Mouse (Mus musculus) liver, adult 2 months (tissue): ENCODE measurements around the gene Spag17. TPM values are rescaled to one million over a fixed set of nuclear protein-coding genes. Genes with fewer than 3 reads are reported as not detected.

Experiments used
- DNase-seq: peaks from one replicate; pipeline ENCODE4 v3.0.0-alpha.2; 2011; ENCODE audit warnings: low read depth, low spot score; ENCODE audit errors: extremely low read depth
- H3K27ac ChIP-seq: fragments of 200-500 bp; replicated peaks from 2 replicates; pipeline ENCODE4 v1.5.1; 2012; ENCODE audit warnings: low read depth, mild to moderate bottlenecking, control low read depth, inconsistent platforms, low read length; ENCODE audit not compliant: insufficient read depth
- H3K27me3 ChIP-seq: fragments of 200-500 bp; 2 replicates; pipeline ENCODE4 v1.6.1; 2012; ENCODE audit warnings: mild to moderate bottlenecking, moderate library complexity, low read length, inconsistent platforms; ENCODE audit not compliant: control insufficient read depth, insufficient read depth
- H3K36me3 ChIP-seq: fragments of 200-500 bp; 2 replicates; pipeline ENCODE4 v1.6.1; 2012; ENCODE audit warnings: low read length, inconsistent platforms; ENCODE audit not compliant: control insufficient read depth, insufficient read depth
- H3K4me1 ChIP-seq: fragments of 200-500 bp; 2 replicates; pipeline ENCODE4 v1.6.1; 2011; ENCODE audit warnings: low read length; ENCODE audit not compliant: control insufficient read depth, insufficient read depth
- H3K4me3 ChIP-seq: fragments of 200-500 bp; 2 replicates; pipeline ENCODE4 v1.5.1; 2011; ENCODE audit warnings: low read depth, mild to moderate bottlenecking, control low read depth, low read length, moderate library complexity; ENCODE audit not compliant: insufficient read depth
- H3K79me2 ChIP-seq: fragments of 200-500 bp; 2 replicates; pipeline ENCODE4 v1.6.1; 2012; ENCODE audit warnings: inconsistent platforms, mild to moderate bottlenecking, low read length, moderate library complexity; ENCODE audit not compliant: control insufficient read depth, insufficient read depth
- H3K9ac ChIP-seq: fragments of 200-500 bp; 2 replicates; pipeline ENCODE4 v1.6.1; 2012; ENCODE audit warnings: low read depth, mild to moderate bottlenecking, control low read depth, inconsistent platforms, low read length
- CTCF ChIP-seq: fragments of 200-500 bp; IDR thresholded peaks from 2 replicates; pipeline ENCODE4 v1.5.1; 2011; ENCODE audit warnings: low read depth, low read length, control low read depth
- POLR2A ChIP-seq: fragments of 200-500 bp; IDR thresholded peaks from 2 replicates; pipeline ENCODE4 v1.6.1; 2011; ENCODE audit warnings: low read length, control low read depth; ENCODE audit not compliant: insufficient read depth; ENCODE audit errors: extremely low read depth
- WGBS: fragments of 180-500 bp; shearing (Covaris S2); methylation state at CpG from one replicate; pipeline ENCODE4 v1.1.7; 2018; 5-methylcytosine and 5-hydroxymethylcytosine counted together
- polyA plus RNA-seq: library from polyadenylated mRNA; depleted of rRNA; stranded (reverse); fragments of >200 nt; gene quantifications from 2 replicates; pipeline ENCODE4 v1.2.3, GENCODE M21; 2012
- total RNA-seq: library from RNA; depleted of rRNA; stranded (reverse); fragments of >200 nt; gene quantifications from 2 replicates; pipeline ENCODE4 v1.2.3, GENCODE M21; 2014

Gene Spag17
- total and polyA plus RNA-seq, 2 experiments, result under 0.01 to 0.05 TPM

DNA sequence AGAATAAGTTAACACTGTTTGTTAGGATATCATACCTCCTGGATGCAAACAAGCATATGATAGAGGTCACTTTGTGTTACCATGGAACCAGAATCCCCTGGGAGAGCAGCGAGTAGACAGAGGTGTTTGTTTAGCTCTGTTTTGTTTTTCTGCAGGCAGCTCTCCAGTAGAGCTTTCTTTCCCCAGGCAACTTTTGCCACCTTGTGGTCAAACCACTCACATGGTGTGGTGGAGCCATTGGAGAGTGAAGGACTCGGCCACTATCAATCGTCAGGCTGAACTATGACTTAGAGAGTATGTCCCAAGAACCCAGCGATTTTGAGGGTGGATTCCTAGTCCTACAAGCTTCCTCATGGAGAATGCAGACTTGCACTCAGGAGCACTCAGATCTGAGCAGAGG is 146.1 kb downstream of the Spag17 start:
- WGBS, result 23% methylated on average over 4 of the region's 4 CpGs
- no peak overlapping the region for H3K4me3 ChIP-seq
- no peaks in the 10 kb centered on the region for H3K36me3 ChIP-seq
- peak; percentile 20 for DNase-seq
- no peaks in the 10 kb centered on the region for H3K79me2 ChIP-seq
- no peaks in the 10 kb centered on the region for H3K4me1 ChIP-seq
- H3K27ac ChIP-seq, result no peak overlapping the region
- TF ChIP-seq CTCF (peak; percentile 19; the same call in 1 of the 2 replicates), POLR2A (no peak)
- no peaks in the 10 kb centered on the region for H3K27me3 ChIP-seq
- H3K9ac ChIP-seq, result no peak overlapping the region

DNA sequence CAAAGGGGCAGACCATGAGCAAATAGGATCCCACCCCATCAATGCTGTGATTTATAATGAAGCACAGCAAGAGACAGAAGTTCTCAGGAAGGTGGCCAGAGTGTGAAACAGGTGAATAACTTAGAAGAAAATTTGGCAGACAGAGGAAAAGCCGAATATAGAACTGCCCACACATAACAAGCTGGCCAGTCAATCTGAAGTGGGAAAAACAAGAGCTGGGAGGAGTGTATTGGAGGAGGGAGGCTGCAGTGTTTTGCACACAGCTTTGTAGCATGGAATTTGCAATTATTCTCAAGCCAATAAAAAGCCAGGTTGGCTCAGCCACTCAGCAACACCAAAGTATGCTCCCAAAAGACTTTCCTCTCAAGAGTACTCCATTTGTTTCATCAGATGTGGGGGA is 147.8 kb downstream of the Spag17 start:
- DNase-seq, result no peak
- WGBS, result 48% methylated on average over 1 of the region's 1 CpGs
- H3K4me3 ChIP-seq, result no peak overlapping the region

DNA sequence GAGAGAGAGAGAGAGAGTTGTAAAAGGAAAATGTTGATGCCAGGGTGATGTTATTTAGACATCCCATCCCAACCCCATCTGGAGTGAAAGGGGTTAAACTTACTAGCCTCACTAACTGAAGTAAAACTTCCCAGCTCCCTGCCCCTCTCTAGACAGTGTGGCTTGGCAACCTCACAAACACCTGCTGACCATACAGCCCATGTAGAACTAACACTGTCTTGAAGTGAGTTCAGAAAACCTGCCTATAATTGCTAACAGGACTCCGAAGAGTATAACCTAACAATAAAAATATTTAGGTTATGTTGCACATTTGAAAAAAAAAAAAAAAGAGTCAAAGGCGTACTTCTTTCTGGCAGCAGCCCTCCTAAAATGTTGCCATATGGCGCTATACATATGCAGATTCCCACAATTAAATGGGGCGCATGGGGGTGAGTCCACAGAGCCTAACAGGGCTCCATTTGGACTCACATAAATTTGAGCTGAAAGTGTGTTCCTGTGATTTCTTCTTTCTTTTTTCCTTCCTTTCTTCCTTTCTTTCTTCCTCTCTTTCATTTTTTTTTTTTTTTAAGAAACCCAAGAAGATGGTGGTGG is 149.3 kb downstream of the Spag17 start:
- 79% methylated on average over 4 of the region's 4 CpGs for WGBS
- no peak overlapping the region for H3K27ac ChIP-seq
- DNase-seq, result no peak
- no peaks in the 10 kb centered on the region for H3K4me1 ChIP-seq
- no peaks in the 10 kb centered on the region for H3K36me3 ChIP-seq
- no peaks in the 10 kb centered on the region for H3K27me3 ChIP-seq
- no peak overlapping the region for H3K9ac ChIP-seq
- H3K4me3 ChIP-seq, result no peak overlapping the region
- H3K79me2 ChIP-seq, result no peaks in the 10 kb centered on the region
- TF ChIP-seq CTCF, result no peak
- no peak for TF ChIP-seq POLR2A

More for the DNA sequence above, 147.8 kb downstream of the Spag17 start:
- Histone ChIP-seq H3K79me2 (no peaks in the 10 kb centered on the region), H3K4me1 (no peaks in the 10 kb centered on the region), H3K27me3 (no peaks in the 10 kb centered on the region), H3K36me3 (no peaks in the 10 kb centered on the region), H3K9ac (no peak overlapping the region), H3K27ac (no peak overlapping the region)
- TF ChIP-seq POLR2A, result no peak
- no peak for TF ChIP-seq CTCF

DNA sequence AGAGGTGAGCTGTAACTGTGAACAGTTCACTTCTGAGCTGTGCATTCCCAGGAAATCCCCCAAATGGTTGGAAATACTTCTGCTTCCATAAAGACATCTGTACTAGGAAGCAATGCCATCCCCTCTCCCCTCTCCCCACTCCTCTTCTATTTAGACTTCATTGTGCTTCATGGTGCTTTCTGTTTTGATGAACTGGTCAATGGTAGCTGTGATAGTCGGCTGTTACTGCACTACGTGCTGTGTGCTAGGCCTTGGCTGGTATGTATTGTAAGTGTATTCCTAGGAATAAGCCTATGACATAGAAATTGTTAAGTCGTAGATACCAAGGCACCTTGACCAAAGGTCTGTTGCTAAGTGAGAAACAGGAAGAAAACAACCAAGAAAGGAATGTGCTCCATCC is 149.9 kb downstream of the Spag17 start:
- Histone ChIP-seq H3K36me3 (no peaks in the 10 kb centered on the region), H3K4me3 (no peak overlapping the region), H3K27me3 (no peaks in the 10 kb centered on the region), H3K9ac (no peak overlapping the region), H3K4me1 (no peaks in the 10 kb centered on the region), H3K27ac (no peak overlapping the region), H3K79me2 (no peaks in the 10 kb centered on the region)
- TF ChIP-seq CTCF (no peak), POLR2A (no peak)
- WGBS, result 74% methylated on average over 3 of the region's 3 CpGs
- no peak for DNase-seq

DNA sequence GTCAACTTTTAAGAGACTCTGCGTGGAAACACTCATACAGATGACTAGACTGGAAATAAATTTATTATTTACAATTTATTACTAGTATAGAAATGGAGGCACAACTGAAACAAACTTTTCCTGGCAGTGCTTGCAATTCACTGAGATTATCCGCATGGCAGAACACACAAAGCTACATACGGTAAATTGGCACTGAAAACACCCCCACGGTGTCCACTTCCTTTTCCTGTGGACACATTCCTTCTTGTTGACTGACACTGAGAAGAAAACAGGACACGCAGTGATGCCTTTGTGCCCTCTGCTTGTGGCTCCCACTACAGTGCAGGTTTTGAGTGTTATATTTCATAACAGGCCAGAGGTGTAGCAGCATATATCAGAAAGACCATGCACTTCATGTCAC is 151.6 kb downstream of the Spag17 start:
- no peaks in the 10 kb centered on the region for H3K36me3 ChIP-seq
- no peaks in the 10 kb centered on the region for H3K79me2 ChIP-seq
- 72% methylated on average over 5 of the region's 5 CpGs for WGBS
- no peaks in the 10 kb centered on the region for H3K27me3 ChIP-seq
- DNase-seq, result no peak
- TF ChIP-seq POLR2A (no peak), CTCF (no peak)
- H3K9ac ChIP-seq, result no peak overlapping the region
- no peaks in the 10 kb centered on the region for H3K4me1 ChIP-seq
- H3K27ac ChIP-seq, result no peak overlapping the region
- no peak overlapping the region for H3K4me3 ChIP-seq

DNA sequence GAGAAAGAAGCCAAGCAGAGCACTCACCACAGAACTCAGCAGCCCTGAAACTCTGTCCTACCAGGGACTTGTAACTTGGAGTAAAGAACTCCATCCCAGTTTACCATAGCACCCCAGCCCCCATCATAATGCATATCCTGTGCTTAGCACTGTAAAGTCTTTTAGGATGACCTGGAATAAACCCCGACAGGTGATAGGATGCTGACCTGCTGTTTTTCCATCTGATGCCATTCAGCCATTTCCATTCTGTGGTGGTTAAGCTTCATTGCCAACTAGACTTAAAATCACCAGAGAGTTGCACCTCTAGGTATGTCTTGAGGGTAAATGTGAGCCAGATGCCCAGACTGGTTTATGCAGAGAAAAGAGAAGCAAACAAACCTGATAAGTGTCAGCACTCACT is 189.2 kb downstream of the Spag17 start:
- H3K36me3 ChIP-seq, result no peaks in the 10 kb centered on the region
- WGBS, result 69% methylated on average over 1 of the region's 1 CpGs
- H3K4me1 ChIP-seq, result no peaks in the 10 kb centered on the region
- TF ChIP-seq POLR2A (no peak), CTCF (no peak)
- DNase-seq, result no peak
- H3K9ac ChIP-seq, result no peak overlapping the region
- H3K4me3 ChIP-seq, result no peak overlapping the region
- no peaks in the 10 kb centered on the region for H3K27me3 ChIP-seq
- no peaks in the 10 kb centered on the region for H3K79me2 ChIP-seq
- no peak overlapping the region for H3K27ac ChIP-seq
